Mouse (Mus musculus): ENCODE measurements around the gene Gm21739. TPM values are rescaled to one million over a fixed set of nuclear protein-coding genes. Genes with fewer than 3 reads are reported as not detected.
"Not testable (repeated sequence)": the region's sequence is repeated elsewhere in the genome, so short reads cannot be mapped to it uniquely, and the experiment has no call there.

The Gm21739 gene
- polyA plus RNA-seq (2015; fragmentation: Nextera tagmentation; extraction: Ambion mirVana), result not detected in 2 replicates

GRCm38 (mm10) chrY:44264344-44264743 lies at the start of gene Gm21739:
Gene Gm21739, minus strand, starts transcription at chrY:44264444.
- not testable (repeated sequence) for H3K9me3 ChIP-seq (ENCODE audit: low read length); H3K4me2 ChIP-seq (replicated peaks; ENCODE audit: low read depth, low read length); ATAC-seq; H3K27ac ChIP-seq (ENCODE audit: low read length); H3K4me3 ChIP-seq (ENCODE audit: low read depth, low read length); H3K27me3 ChIP-seq (replicated peaks; ENCODE audit: insufficient read depth, low read length); H3K9ac ChIP-seq (replicated peaks; ENCODE audit: low read depth); H3K36me3 ChIP-seq (ENCODE audit: insufficient read depth, low read length); DNase-seq (ENCODE audit: low spot score); H3K4me1 ChIP-seq (ENCODE audit: insufficient read depth, low read depth, low read length)
- WGBS, result no CpG with 5 or more reads among the region's 6 CpGs

Measured in lung, postnatal 0 days (tissue).